Mouse (Mus musculus): ENCODE measurements around the gene Ankfn1.

GRCm38 (mm10) chr11:89455647-89456231, 321.7 kb downstream of the Ankfn1 start:
- TF ChIP-seq CTCF (IDR thresholded peaks at IDR 0.05; ENCODE audit: extremely low read depth, insufficient read depth, low read length) (no peak), POLR2A (IDR thresholded peaks at IDR 0.05; ENCODE audit: extremely low read depth, insufficient read depth, low read length) (no peak)
